In genomic region chr13:99830080-99830724, GRCm38 (mm10) we compare ENCODE assay signal across 12 mouse cellular contexts.
DNase-seq lines count a peak whose midpoint lies in the region.
"Had no signal": no experiment of that assay in that cellular context is flagged by ENCODE, and none has a peak within 500 bp of the region (broad histone marks: within the 10 kb centered on the region; RNA-seq: fewer than 3 reads in every experiment).

No protein-coding gene starts in this region.

- DNase-seq in adrenal gland, adult 8-10 months, result peak; percentile 37
- no peak for DNase-seq in adrenal gland, adult 18-20 months (ENCODE audit: low spot score in 2 of 2)
- peak; percentile 85 for DNase-seq in right cerebral cortex, adult 18-20 months
- no peak for DNase-seq in right cerebral cortex, postnatal 10 days (ENCODE audit: low spot score in 2 of 2)
- DNase-seq in frontal cortex, adult 2 months (ENCODE audit: extremely low spot score in 1 of 2, low spot score in 1 of 2), result peak; percentile 84
- DNase-seq in thymus, postnatal 14 days, result no peak
- DNase-seq in cerebellum, adult 11-12 months, result no peak
- no peak for DNase-seq in embryo, embryonic 11 days
- DNase-seq: cerebellum, adult 18-20 months; kidney, postnatal 14 days; lung, postnatal 36 days; midbrain, embryonic 14.5 days had no signal

Comparison
In these comparisons a context has a peak if more than half of its experiments do, and no peak if none do; other contexts are left out.
1. DNase-seq: peak in adrenal gland, adult 8-10 months (single experiment), right cerebral cortex, adult 18-20 months (single experiment) and frontal cortex, adult 2 months (2 of 2); none in adrenal gland, adult 18-20 months (0 of 2), right cerebral cortex, postnatal 10 days (0 of 2), thymus, postnatal 14 days (single experiment), cerebellum, adult 11-12 months (single experiment) and embryo, embryonic 11 days (single experiment).